Mouse (Mus musculus): ENCODE data around the gene Chrng. TPM values are rescaled to one million over a fixed set of nuclear protein-coding genes. Genes with fewer than 3 reads are reported as not detected.

Gene Chrng
- polyA plus RNA-seq, 1 experiment from 2014 or later, result 2.2 TPM

Other genes starting within 250 kb of the Chrng start
- not detected in 2 replicates for gene Alppl2, start 114.7 kb upstream of the Chrng start, polyA plus RNA-seq (2014; fragmentation: Nextera tagmentation; extraction: Ambion mirVana)
- not detected in 2 replicates for gene Alpi, start 103.1 kb upstream of the Chrng start, polyA plus RNA-seq (2014; fragmentation: Nextera tagmentation; extraction: Ambion mirVana)
- not detected in 2 replicates for gene Akp3, start 79.7 kb upstream of the Chrng start, polyA plus RNA-seq (2014; fragmentation: Nextera tagmentation; extraction: Ambion mirVana)
- gene Ecel1, start 48.1 kb upstream of the Chrng start, polyA plus RNA-seq (2014; fragmentation: Nextera tagmentation; extraction: Ambion mirVana), result 0.74 and 2.1 TPM in 2 replicates
- gene Prss56, start 21.3 kb upstream of the Chrng start, polyA plus RNA-seq (2014; fragmentation: Nextera tagmentation; extraction: Ambion mirVana), result 0.28 and 0.74 TPM in 2 replicates
- gene Chrnd, start 14.1 kb upstream of the Chrng start, polyA plus RNA-seq (2014; fragmentation: Nextera tagmentation; extraction: Ambion mirVana), result 0.15 and 0.22 TPM in 2 replicates
- gene Eif4e2, start 9.3 kb downstream of the Chrng start, polyA plus RNA-seq (2014; fragmentation: Nextera tagmentation; extraction: Ambion mirVana), result 141 and 148 TPM in 2 replicates
- 0.81 and 1.1 TPM in 2 replicates for gene Efhd1, start 59.7 kb downstream of the Chrng start, polyA plus RNA-seq (2014; fragmentation: Nextera tagmentation; extraction: Ambion mirVana)
- gene Gigyf2, start 122.3 kb downstream of the Chrng start, polyA plus RNA-seq (2014; fragmentation: Nextera tagmentation; extraction: Ambion mirVana), result 49.1 and 49.4 TPM in 2 replicates
- gene Kcnj13, start 190.1 kb downstream of the Chrng start, polyA plus RNA-seq (2014; fragmentation: Nextera tagmentation; extraction: Ambion mirVana), result 0.25 and 0.99 TPM in 2 replicates

Measured in embryonic facial prominence, embryonic 11.5 days (tissue).